Mouse (Mus musculus): ENCODE measurements around the gene Nadsyn1. TPM values are rescaled to one million over a fixed set of nuclear protein-coding genes. Genes with fewer than 3 reads are reported as not detected.

Nadsyn1 gene
- polyA plus RNA-seq, 1 experiment: 10.8 TPM

- peaks cover 5% of the 10 kb centered on the region; the same call in 1 of the 2 replicates for H3K4me1 ChIP-seq (ENCODE audit: control insufficient read depth, insufficient read depth, low read length)
- H3K4me3 ChIP-seq (replicated peaks; ENCODE audit: insufficient read depth, low read depth, low read length): peak overlapping the region; percentile 78
- peak overlapping the region; percentile 43; the same call in 1 of the 2 replicates for H3K27ac ChIP-seq (ENCODE audit: insufficient read depth, low read length)
- peak; percentile 95 to 98 for DNase-seq
- WGBS: under 1% methylated on average over 37 of the region's 37 CpGs
- H3K27me3 ChIP-seq (ENCODE audit: control insufficient read depth, insufficient read depth, low read length): no peaks in the 10 kb centered on the region
- TF ChIP-seq POLR2A (IDR thresholded peaks at IDR 0.05; ENCODE audit: borderline replicate concordance, insufficient read depth, low read length) (peak; percentile 80), CTCF (IDR thresholded peaks at IDR 0.05; ENCODE audit: borderline replicate concordance, insufficient read depth, low read depth, low read length) (peak; percentile 79)
Measured at GRCm38 (mm10) chr7:143829504-143830331, 7.1 kb upstream of the Nadsyn1 start.

GRCm38 (mm10) chr7:143826985-143827384 is 4.3 kb upstream of the Nadsyn1 start:
- TF ChIP-seq CTCF (IDR thresholded peaks at IDR 0.05; ENCODE audit: borderline replicate concordance, insufficient read depth, low read depth, low read length) (no peak), POLR2A (IDR thresholded peaks at IDR 0.05; ENCODE audit: borderline replicate concordance, insufficient read depth, low read length) (no peak)
- 90% methylated on average over 2 of the region's 2 CpGs for WGBS
- peaks cover 6% of the 10 kb centered on the region; the same call in 1 of the 2 replicates for H3K4me1 ChIP-seq (ENCODE audit: control insufficient read depth, insufficient read depth, low read length)

GRCm38 (mm10) chr7:143823266-143823605 is 587 bp upstream of the Nadsyn1 start:
- WGBS: 69% methylated on average over 4 of the region's 4 CpGs
- TF ChIP-seq POLR2A (IDR thresholded peaks at IDR 0.05; ENCODE audit: borderline replicate concordance, insufficient read depth, low read length): no peak
- TF ChIP-seq CTCF (IDR thresholded peaks at IDR 0.05; ENCODE audit: borderline replicate concordance, insufficient read depth, low read depth, low read length): no peak
- DNase-seq: peak in 1 of 2 experiments; percentile 29
- Histone ChIP-seq H3K4me3 (replicated peaks; ENCODE audit: insufficient read depth, low read depth, low read length) (peak overlapping the region; percentile 47), H3K27me3 (ENCODE audit: control insufficient read depth, insufficient read depth, low read length) (no peaks in the 10 kb centered on the region), H3K4me1 (ENCODE audit: control insufficient read depth, insufficient read depth, low read length) (peaks cover 7% of the 10 kb centered on the region; the same call in 1 of the 2 replicates), H3K27ac (ENCODE audit: insufficient read depth, low read length) (peak overlapping the region; percentile 48; the same call in 1 of the 2 replicates)

More at GRCm38 (mm10) chr7:143826985-143827384, 4.3 kb upstream of the Nadsyn1 start:
- no peak overlapping the region for H3K4me3 ChIP-seq (replicated peaks; ENCODE audit: insufficient read depth, low read depth, low read length)
- DNase-seq: no peak
- H3K27ac ChIP-seq (ENCODE audit: insufficient read depth, low read length): no peak overlapping the region
- no peaks in the 10 kb centered on the region for H3K27me3 ChIP-seq (ENCODE audit: control insufficient read depth, insufficient read depth, low read length)

- Histone ChIP-seq H3K27ac (ENCODE audit: insufficient read depth, low read length) (no peak overlapping the region), H3K4me3 (replicated peaks; ENCODE audit: insufficient read depth, low read depth, low read length) (no peak overlapping the region), H3K4me1 (ENCODE audit: control insufficient read depth, insufficient read depth, low read length) (peaks cover 7% of the 10 kb centered on the region; the same call in 1 of the 2 replicates), H3K27me3 (ENCODE audit: control insufficient read depth, insufficient read depth, low read length) (no peaks in the 10 kb centered on the region)
- TF ChIP-seq CTCF (IDR thresholded peaks at IDR 0.05; ENCODE audit: borderline replicate concordance, insufficient read depth, low read depth, low read length) (no peak), POLR2A (IDR thresholded peaks at IDR 0.05; ENCODE audit: borderline replicate concordance, insufficient read depth, low read length) (no peak)
- 93% methylated on average over 2 of the region's 2 CpGs for WGBS
- DNase-seq: no peak
Measured at GRCm38 (mm10) chr7:143821241-143821640, 1.4 kb downstream of the Nadsyn1 start.

GRCm38 (mm10) chr7:143819201-143819600 is 3.4 kb downstream of the Nadsyn1 start:
- DNase-seq: no peak
- no peak overlapping the region for H3K4me3 ChIP-seq (replicated peaks; ENCODE audit: insufficient read depth, low read depth, low read length)
- 78% methylated on average over 4 of the region's 4 CpGs for WGBS
- H3K27me3 ChIP-seq (ENCODE audit: control insufficient read depth, insufficient read depth, low read length): no peaks in the 10 kb centered on the region
- no peak overlapping the region for H3K27ac ChIP-seq (ENCODE audit: insufficient read depth, low read length)
- TF ChIP-seq CTCF (IDR thresholded peaks at IDR 0.05; ENCODE audit: borderline replicate concordance, insufficient read depth, low read depth, low read length) (no peak), POLR2A (IDR thresholded peaks at IDR 0.05; ENCODE audit: borderline replicate concordance, insufficient read depth, low read length) (no peak)
- H3K4me1 ChIP-seq (ENCODE audit: control insufficient read depth, insufficient read depth, low read length): peaks cover 7% of the 10 kb centered on the region; the same call in 1 of the 2 replicates

- Histone ChIP-seq H3K4me3 (replicated peaks; ENCODE audit: insufficient read depth, low read depth, low read length) (no peak overlapping the region), H3K4me1 (ENCODE audit: control insufficient read depth, insufficient read depth, low read length) (no peaks in the 10 kb centered on the region), H3K27ac (ENCODE audit: insufficient read depth, low read length) (no peak overlapping the region), H3K27me3 (ENCODE audit: control insufficient read depth, insufficient read depth, low read length) (no peaks in the 10 kb centered on the region)
- TF ChIP-seq POLR2A (IDR thresholded peaks at IDR 0.05; ENCODE audit: borderline replicate concordance, insufficient read depth, low read length): no peak
- peak; percentile 30; the same call in 1 of the 2 replicates for TF ChIP-seq CTCF (IDR thresholded peaks at IDR 0.05; ENCODE audit: borderline replicate concordance, insufficient read depth, low read depth, low read length)
- DNase-seq: no peak
- WGBS: 59% methylated on average over 1 of the region's 1 CpGs
Measured at GRCm38 (mm10) chr7:143808909-143809308, 13.7 kb downstream of the Nadsyn1 start.

GRCm38 (mm10) chr7:143805199-143805624 is 17.4 kb downstream of the Nadsyn1 start:
- peak in 1 of 2 experiments; percentile 18 for DNase-seq
- TF ChIP-seq CTCF (IDR thresholded peaks at IDR 0.05; ENCODE audit: borderline replicate concordance, insufficient read depth, low read depth, low read length): no peak
- WGBS: 37% methylated on average over 5 of the region's 5 CpGs
- no peaks in the 10 kb centered on the region; the same call in 1 of the 2 replicates for H3K27me3 ChIP-seq (ENCODE audit: control insufficient read depth, insufficient read depth, low read length)
- no peak overlapping the region for H3K4me3 ChIP-seq (replicated peaks; ENCODE audit: insufficient read depth, low read depth, low read length)
- no peak overlapping the region for H3K27ac ChIP-seq (ENCODE audit: insufficient read depth, low read length)
- 0 out of 2 replicates have a peak, but pooled peaks cover 2% of the 10 kb centered on the region for H3K4me1 ChIP-seq (ENCODE audit: control insufficient read depth, insufficient read depth, low read length)
